Mouse (Mus musculus): Measurements from ENCODE around the gene Spata32.
A peak's percentile ranks its signal among the peaks of the same experiment; 100 is the strongest.
"Not testable (repeated sequence)": the region's sequence is repeated elsewhere in the genome, so short reads cannot be mapped to it uniquely, and the experiment has no call there.

Spata32 gene

DNA sequence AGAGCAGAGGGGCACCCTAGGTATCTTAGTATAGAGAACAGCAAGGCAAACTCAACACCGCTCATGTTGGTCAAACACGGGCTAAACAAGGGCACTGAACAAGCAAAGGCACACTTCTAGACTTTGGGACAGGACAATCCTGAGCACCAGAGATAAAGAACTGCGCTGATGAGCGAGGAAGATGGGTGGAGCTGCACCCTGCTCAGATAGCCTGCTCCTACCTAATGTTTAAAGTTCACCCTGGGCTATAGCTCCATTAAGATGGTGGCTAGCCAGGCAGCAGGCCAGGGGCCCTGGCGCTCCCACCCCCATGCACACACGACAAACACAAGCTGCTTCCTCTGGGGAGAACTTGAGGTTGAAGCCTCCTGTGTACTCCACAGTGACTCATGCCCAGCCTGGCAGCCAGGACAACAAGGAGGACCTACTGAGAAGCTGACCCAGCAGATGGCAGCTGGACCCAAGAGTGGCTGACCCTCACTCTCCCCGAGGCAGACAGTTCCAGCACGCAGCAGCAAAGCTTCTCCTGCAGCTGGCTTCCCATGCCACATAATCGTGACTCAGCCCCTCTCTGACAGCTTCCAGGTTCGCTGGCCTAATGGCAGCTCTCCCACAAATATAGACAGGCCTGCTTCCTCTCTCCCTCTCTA, 28.0 kb upstream of the Spata32 start:
- DNase-seq = peak in 1 of 2 experiments; percentile 39

DNA sequence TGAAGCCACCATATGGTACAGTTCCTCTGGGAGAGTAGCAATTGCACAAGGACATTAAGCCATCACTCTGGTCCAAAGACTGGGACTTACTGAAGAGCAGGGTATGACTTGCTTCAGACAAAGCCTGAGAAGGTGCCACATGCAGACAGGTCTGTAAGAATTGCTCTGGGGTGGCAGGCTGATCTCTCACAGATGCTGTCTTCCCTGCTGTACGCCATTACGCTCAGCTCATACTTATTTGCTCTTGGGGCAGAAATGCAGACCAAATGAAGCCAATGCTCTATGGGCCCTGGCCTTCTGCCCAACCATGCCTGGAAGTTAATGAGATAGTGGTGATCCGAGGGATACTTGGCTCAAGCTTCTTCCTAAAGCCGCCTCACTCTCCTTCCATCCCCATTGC, 26.6 kb upstream of the Spata32 start:
- DNase-seq = peak; percentile 77 to 80

DNA sequence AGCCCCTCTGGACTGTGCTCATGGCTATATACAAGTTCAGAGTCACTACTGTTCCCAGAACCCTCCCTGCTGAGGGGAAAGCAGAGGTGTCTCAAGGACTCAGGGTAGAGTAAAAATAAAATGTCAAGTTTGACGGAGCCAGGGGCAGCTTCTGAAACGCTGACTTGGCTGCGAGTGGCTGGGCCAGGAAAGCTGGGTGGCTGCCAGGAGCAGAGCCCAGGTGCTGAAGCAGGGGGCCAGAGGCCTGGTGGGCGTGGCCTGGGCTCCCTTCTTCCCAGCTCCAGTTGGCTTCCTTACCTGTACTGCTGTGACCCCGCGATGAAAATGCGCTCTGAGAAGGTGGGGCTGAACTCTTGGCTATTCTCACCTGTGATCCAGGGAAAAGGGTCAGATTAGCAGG, 22.5 kb upstream of the Spata32 start:
- DNase-seq = peak in 1 of 2 experiments; percentile 48

DNA sequence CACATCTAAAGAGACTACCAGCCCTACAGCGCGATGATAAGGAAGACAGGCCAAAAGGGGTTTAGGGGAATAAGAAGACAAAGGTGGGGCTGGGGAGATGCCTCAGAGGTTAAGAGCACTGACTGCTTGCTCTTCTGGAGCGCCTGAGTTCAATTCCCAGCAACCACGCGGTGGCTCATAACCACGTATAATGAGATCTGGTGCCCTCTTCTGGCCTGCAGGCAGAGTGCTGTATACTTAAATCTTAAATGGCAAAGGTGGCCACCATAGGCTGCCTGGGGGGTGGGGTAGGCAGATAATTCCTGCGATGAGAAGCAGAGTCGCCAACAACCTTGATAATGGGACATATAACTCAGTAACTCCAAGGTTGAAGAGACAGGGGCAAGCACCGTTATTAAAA, 19.5 kb upstream of the Spata32 start:
- no peak for DNase-seq

DNA sequence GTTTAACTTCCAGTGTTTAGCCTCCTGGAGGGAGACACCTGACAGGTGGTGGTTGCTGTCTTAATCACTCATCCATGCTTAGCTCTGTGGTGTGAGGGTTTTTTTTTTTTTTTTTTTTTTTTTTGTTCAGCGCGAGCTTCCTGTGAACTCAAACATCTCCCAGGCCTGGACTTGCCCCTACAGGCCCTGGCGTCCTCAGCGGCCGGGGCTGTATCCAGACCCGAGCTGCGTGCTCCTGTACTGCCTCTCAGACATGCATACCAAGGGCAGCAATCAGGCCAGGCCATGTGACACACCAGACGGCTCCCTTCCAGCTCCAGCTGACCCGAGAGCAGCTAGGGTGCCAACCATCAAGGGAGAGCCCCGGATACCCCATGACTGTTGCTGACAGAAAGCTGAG, 18.7 kb upstream of the Spata32 start:
- no peak for DNase-seq

DNA sequence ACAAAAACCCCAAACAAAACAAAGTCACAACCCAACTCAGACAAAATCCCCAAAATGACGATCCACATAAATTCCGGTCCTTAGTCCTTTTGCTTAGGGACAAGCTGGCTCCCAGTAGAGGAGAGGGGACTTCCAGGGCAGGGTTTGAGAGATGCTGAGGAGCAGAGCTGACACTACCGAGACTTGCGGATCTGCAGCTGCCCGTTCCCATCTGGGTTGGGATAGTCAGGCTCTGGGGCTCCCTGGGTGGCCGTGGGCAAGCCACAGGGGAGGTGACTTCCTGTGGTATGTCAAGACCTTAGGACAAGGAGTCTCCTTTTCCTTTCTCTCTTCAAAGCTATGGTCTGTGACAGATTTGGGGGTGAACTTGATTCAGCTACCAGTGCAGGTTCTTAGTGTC, 18.2 kb upstream of the Spata32 start:
- DNase-seq = no peak

DNA sequence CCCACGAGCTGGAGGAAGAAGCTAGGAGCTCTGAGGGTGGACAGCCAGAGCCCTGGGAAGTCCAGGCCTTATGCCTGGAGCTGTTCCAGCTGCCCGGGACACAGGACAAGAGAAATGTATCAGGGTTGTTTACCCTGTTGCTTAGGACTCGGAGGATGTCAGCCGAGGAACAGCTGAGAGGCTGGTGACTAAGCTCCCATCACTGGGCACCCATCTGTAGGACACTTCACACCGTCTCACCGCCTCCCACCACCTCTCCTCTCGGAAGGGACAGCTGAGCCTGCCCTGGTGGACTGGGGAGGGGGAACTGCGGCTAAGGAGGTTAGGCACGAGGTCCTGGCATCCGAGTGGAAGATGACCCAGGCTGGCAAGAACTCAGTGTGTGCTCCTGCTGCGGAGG, 17.5 kb upstream of the Spata32 start:
- DNase-seq = peak in 1 of 2 experiments; percentile 46

DNA sequence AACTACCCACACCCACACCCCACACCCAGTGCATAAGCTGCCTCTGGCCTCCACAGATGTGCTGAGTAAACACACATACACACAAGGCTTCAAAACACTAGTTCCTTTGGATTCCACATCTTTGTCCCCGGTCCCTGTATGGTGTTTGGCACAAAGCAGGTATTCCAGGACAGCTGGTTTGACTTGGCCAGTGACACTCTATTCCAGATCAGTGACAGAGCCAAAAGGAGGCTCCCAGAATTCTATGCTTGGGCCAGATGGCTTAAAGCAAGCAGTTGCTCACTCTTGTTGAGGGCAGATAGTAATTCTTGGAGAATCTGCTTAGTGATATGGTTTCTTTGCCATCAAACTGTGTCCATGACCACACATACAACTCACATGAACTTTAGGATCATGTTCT, 16.2 kb upstream of the Spata32 start:
- DNase-seq = no peak

DNA sequence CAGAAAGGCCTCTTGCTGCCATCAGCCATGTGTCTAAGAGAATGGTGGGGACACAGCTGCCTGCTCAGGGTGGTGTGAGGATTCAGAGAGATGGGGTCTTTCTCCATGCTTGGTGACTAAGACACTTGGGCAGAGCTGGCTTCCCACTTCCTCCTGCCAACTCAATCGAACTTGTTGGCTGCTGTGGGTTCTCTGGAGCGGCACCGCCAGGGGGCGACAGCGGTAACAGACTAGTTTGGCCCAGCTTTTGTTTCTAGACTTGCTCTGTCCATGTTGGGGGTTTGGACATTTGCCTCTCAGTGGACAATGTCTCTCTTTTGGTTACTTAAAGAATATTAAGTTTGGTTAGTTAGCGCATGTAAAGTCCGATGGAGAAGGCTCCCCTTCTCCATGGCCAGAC, 14.7 kb upstream of the Spata32 start:
- DNase-seq = peak; percentile 89 to 93

DNA sequence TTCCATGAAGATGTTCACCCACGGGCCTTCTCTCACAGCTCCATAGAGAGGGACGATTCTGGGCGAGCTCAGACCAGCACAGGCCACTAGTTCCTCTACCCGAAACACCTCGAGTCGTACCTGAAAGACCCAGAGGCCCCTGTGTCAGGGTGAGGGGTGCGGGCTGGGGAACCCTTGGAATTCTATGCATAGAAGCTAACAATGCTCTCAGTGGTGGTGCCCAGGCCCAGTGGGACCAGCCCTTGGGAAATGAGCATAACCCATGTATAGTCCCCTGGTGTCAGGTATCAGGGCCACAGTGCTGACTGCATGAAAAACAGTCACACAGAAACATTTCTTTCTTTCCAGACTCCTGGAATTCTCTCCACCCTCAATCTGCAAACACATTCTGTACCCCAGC, 13.1 kb upstream of the Spata32 start:
- DNase-seq = no peak

DNA sequence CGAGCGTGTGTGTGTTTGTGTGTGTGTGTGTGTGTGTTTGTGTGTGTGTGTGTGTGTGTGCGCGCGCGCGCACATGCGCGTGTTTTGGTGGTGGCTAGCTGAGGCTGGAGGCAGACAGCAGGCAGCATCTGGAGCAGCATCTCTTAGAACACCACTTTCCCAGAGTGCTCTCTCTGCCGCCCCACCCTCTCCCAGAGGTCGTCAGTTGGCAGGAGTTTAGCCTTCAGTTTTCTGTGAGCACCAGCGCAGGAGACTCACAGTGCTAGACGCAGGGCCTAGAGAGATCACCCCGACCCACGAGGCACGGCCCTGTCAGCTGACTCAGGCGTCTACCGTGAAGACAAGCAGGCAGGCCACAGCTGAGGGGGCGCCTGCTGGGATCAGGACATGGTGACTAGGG, 12.4 kb upstream of the Spata32 start:
- DNase-seq = no peak

DNA sequence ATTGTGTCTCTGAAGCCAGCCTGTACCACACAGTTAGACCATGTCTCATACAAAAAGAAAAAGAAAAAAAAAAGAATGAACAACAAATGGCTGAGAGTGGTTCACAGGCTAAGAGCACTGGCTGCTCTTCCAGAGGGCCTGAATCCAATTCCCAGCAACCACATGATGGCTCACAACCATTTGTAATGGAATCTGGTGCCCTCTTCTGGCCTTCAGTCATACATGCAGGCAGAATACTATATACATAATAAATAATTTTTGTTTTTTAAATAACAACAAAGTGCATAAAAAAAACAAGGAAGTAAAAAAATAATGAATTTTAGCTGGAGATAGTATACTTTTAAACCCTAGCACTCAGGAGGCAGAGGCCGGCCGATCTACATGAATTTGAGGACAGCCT, 11.4 kb upstream of the Spata32 start:
- no peak for DNase-seq

DNA sequence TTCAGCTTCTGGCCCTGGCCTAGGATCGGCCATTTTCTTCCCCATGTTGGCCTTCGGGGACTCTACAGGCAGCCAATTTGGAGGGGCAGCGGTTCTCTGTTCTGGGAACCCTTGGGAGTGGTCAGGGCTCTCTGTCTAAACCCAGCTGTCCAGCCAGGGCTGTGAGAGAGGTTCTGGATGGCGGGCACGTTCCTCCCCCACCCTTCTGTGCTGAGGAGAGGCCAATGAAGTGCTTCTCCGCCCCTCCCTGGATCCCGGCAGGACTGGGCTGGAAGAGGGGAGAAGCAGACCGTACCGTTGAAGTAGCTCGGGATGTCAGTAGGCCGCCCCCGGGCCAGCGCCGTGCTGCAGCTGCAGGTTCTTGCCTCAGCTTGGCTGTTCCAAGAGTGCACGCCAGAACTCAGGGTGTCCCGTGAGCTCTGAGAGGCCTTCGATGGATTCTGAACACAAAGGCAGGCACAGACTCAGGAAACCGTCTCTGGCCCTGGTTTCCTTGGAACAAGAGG, 5.8 kb upstream of the Spata32 start:
- no peak for DNase-seq

DNA sequence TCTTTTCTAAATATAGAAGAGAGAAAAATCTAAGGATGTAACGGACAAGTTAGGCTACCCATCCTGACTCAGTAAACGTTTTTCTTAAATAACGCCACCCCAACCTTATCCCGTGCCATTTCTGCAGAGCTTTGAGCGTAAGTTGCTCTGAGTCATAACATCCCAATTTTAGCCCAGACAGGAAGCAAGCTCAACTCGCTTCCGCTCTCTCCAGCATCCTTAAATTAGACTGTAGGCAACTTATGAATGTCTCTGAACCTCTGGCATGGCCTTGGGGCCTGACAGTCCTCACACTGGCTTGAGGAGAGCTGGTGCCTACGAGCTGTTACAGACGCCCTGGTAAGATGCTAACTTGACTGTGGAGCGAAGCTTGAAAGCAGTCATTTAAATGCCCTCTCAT, 5.2 kb upstream of the Spata32 start:
- no peak for DNase-seq

DNA sequence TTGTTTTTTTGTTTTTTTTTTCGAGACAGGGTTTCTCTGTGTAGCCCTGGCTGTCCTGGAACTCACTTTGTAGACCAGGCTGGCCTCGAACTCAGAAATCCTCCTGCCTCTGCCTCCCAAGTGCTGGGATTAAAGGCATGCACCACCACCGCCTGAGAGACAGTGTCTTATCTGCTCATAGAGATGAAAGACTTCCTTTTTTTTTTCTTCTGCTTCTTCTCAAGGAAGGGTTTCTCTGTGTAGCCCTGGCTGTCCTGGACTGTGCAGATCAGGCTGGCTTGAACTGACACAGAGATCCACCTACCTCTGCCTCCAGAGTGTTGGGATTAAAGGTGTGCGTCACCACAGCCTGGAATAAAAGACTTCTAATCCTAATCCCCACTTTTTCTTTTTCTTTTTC, 4.5 kb upstream of the Spata32 start:
- DNase-seq = not testable (repeated sequence)

DNA sequence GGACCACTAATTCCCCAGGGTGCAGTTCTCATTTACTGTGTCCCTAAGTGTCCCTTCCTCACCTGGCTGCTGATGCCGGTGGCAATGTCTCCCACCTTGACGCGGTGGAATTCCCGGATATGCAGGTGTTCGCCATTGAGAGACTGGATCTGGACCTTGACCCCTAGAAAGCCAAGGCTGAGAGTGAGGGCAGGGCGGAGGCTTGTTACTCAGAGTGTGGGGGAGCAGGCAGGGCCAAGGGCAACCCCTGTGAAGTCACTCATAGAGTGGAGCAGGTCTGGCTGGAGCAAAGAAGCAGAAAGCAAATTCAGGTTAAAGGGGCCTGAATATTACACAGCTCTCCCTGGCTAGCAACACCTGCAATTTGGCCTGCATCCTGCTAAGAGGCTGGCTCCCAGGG, 3.2 kb upstream of the Spata32 start:
- no peak for DNase-seq

DNA sequence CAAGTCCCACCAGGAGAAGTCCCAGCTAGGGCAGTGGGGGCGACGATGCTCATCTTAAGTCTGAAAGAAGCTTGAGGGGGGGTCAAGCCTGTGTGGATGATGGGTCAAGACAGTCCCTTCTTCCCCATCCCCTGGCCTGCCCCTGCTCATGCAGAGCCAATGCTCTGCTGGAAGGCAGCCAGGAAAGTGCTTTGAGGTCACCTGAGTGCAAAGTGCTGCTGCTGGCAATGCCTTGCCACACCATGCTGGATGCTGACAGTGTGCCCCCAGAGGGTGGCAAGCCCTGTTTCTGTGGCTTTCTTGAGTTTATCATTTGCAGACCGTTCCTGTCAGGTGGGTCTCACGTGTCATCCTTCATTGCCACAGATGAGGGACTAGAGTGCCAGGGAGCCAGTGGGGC, 1.8 kb upstream of the Spata32 start:
- DNase-seq = peak; percentile 22 to 51

DNA sequence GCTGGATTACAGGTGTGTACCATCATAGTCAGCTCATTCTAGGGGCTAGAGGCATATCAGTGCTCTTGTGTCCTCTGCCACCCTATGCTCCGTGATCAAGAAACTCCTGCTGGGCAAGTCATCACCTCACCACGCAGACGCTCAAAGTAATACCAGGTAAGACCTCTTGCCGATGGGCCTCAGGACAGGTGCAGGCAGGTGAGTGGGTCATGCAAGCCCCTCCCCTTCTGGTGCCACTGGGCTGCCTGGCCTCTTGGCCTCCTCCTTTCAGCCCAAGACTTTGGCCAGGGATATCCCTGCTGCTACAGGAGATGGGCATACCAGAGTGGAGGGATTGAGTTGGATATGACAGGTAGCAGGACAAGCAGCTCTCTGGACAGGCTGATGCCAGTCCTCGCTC, 1.0 kb upstream of the Spata32 start:
- DNase-seq = no peak

DNA sequence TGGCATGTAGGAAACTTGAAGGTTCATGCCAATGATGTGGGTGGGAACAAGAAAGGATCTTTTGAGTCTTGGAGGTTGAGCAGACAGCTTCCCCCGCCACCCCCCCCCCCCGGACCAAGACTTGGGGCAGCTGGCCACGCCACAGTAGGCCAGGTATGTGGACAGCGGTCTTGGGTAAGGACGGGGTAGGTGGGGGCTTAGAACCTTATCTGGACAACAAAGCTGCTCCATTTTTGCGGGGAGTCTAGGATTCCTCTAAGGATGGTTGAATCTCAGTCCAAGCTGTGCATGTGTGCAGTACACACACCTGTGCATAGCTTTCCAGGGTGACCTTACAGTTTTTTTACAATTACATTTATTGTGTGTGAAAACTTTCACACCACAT, 277 bp upstream of the Spata32 start:
- no peak for DNase-seq

DNA sequence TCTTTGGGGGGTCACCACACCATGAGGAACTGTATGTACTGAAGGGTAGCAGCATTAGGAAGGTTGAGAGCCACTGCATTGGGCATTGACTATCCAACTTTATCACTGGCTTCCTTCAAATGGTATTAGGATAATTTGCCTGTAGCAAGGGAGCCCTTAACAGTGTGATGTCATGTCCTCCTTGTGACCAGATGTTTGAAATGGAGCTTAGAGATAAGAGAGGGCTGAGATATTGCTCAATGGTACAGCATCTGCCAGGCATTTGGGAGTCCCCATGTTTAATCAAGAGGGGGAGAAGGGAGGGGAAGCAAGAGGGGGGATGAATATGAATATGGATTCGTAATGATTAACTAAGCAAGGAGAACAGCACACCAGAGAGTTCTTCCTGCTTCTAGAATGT, 2.9 kb downstream of the Spata32 start:
- no peak for DNase-seq

DNA sequence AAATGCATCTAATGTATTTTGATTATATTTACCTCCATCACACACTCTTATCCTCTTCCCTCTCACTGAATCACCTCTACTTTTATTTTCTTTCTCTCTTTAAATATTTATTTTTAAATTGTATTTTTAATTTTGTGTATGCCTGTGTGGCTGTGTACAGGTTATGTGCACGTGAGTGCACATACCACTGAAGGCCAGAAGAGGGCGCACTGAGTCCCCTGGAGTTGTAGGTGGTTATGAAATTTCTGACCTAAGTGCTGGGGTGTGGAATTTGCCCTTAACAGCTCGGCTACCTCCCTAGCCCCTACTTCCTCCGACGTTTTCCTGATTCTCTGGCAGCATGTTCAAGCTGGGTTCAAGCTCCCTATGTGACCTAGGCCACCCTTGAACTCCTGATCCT, 4.5 kb downstream of the Spata32 start:
- no peak for DNase-seq

DNA sequence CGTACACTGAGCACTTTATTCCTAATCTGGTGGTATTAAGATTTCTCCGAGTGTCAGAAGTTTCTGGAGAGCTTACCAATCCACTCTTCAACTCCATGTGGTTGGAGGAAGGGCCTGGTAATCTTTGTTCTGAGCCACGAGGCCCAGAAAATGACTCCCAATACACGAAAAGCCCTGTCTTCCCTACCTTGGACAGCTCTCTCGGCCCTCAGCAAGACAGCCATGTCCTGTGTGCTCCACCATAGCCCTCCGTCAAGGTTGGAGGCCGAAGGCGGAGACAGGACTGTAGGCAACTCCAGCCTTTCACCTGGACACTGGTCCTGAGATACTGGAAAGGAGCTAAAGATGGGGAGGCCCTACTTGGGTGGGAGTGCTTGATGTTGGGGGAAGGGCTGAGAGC, 7.9 kb downstream of the Spata32 start:
- no peak for DNase-seq

DNA sequence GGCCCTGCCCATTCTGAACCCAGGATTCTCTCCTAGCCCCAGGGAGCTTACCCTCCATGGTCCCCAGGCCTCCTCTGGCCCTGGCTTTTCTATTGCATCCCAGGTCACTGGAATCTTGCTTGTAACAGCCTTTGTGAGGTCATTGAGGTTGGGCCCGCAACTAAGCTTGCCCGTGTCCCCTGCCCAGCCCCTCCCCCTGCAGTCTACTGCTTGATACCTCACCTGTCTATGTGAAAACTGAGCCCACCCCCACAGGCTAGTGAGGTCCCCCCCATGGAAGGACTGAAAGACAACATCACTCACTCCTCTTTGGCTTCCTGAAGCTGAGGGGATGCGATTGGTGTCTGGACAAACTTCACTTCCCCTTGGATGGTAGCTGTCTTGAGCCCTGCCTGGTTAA, 9.8 kb downstream of the Spata32 start, which contains the start of gene 1700023F06Rik:
TSS of gene 1700023F06Rik (minus strand) at position 101 of the 400 bp plus-strand sequence.
- no peak for DNase-seq

DNA sequence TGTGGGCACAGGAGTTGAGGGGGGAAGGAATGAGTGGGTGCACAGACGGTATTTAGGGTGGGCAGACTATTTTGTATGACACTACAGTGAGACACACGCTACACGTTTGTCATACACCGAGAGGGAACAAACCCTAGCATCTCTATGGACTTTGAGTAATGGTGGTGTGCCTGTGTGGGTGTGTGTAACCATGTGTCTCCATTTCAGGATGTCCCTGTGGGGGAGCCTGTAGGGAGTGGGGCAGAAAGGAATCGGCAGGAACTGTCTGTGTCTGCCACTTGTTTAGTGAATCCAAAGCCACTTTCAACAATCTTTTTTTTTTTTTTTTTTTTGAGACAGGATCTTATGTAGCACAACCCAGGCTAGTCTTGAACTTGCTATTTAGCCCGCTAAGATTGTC, 12.0 kb downstream of the Spata32 start:
- no peak for DNase-seq

DNA sequence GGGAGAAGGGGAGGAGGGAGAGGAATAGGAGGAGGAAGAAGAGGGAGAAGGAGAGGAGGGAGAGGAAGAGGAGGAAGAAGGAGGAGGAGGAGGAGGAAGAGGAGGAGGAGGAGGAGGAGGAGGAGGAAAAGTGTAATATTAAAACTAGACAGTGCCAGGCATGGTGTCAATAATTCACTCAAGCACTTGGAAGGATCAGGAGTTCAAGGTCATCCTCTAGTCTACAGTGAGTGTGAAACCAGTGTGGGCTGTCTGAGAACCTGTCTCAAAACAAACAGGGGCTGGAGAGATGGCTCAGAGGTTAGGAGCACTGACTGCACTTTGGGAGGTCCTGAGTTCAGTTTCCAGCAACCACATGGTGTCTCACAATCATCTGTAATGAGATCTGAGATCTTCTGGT, 15.9 kb downstream of the Spata32 start:
- DNase-seq = no peak
